Mouse (Mus musculus) cerebellum, adult 11 months (tissue): ENCODE measurements around the gene Rps6kb1.

Source experiments
- DNase-seq: peaks from one replicate; pipeline ENCODE4 v3.0.0; 2022

Rps6kb1 gene

DNA sequence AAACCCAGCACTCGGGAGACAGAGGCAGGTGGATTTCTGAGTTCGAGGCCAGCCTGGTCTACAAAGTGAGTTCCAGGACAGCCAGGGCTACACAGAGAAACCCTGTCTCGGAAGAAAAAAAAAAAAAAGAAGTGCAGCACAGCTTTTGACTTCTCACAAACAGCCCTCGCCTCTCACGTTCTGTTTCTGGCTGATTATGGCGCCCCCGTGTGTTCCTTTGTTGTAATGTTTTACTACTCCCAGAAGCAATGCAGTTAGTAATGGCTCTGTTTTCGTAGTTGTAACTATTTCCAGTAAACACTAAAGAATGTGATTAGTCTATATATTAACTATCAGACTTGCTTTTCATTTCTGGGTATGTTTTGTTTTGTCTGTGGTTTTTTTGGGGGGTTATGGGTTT, 80.3 kb downstream of the Rps6kb1 start:
- peak; percentile 50 for DNase-seq

DNA sequence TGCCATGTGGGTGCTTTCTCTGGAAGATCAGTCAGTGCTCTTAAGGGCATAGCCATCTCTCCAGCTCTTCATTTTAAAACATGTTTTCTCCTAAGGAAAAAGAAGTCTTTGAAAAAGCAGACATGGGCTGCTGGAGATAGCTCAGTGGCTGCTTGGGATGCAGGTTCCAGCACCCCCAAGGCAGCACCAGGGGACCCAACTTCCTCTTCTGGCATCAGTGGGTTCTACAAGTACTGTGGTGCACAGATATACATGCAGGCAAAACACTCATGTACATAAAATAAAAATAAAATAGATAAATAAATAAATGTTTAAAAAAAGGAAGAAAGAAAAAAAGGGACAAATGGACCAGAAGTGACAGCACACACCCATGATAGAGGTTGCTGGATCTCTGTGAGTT, 82.0 kb downstream of the Rps6kb1 start:
- DNase-seq: no peak

DNA sequence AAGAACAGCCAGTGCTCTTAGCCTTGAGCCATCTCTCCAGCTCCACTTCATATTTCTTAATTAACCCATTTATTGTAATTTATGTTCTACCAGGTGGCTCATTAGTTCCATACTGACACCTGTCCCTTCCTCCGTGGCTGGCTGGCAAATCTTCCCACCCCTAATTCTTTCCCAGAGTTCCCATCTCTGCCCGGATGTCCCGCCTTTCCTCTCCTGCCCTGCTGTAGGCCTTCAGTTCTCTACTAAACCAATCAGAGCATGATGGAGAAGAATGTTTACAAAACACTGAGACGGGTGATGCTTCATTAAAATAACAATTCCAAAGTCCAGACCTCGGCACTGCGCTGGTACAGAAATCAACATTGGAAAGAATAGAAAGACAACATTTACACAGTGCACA, 85.7 kb downstream of the Rps6kb1 start:
- no peak for DNase-seq

DNA sequence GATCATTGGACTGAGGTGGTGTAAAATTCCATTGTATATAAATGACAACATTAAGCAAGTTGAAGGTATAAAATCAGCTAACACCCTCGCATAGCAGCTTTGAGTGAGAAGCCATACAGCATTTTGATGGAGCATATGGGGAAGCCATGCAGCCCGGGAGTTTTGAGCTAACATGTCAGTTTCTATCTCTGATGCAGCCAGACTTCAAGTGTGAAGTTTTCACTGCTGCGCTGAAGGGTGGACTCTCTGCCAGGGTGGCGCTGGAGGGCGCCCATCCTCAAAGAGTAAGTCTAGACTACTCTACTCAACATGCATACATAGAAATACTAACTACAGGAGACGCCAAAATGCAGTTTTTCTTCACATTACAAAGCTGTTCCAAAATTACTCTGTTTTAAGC, 87.1 kb downstream of the Rps6kb1 start:
- DNase-seq: no peak

DNA sequence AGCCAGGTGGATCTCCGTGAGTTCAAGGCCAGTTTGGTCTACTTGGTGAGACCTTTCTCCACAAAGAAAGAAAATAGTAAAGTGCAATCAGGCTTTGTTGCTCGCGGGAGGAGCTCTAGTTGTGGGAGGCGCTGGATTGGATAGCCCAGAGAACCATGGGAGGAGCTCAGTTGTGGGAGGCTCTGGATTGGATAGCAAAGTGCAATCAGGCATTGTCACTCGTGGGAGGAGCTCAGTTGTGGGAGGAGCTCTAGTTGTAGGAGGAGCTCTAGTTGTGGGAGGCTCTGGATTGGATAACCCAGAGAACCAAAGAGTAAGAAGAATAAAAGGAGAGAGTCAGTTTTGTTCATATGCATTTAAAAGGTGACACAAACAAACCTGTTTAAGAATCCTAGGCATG, 90.6 kb downstream of the Rps6kb1 start:
- no peak for DNase-seq
